Mouse (Mus musculus) lung, postnatal 0 days (tissue): ENCODE results near the gene Wif1.

Experiments
- CTCF ChIP-seq: IDR thresholded peaks from 2 replicates; pipeline ENCODE4 v1.5.1; 2016; ENCODE audit warnings: antibody characterized with exemption, mild to moderate bottlenecking
- EP300 ChIP-seq: IDR thresholded peaks from 2 replicates; pipeline ENCODE4 v1.6.1; 2016; ENCODE audit warnings: antibody characterized with exemption, mild to moderate bottlenecking, control low read depth

GRCm38 (mm10) chr10:121082881-121083280, 49.1 kb downstream of the Wif1 start:
- TF ChIP-seq EP300 = no peak
- no peak for TF ChIP-seq CTCF
